Mouse (Mus musculus) hindbrain, embryonic 12.5 days (tissue): ENCODE results near the gene Grin2c. TPM values are rescaled to one million over a fixed set of nuclear protein-coding genes. Genes with fewer than 3 reads are reported as not detected.

Experiments
- ATAC-seq: fragments of 200-750 bp; cut with Nextera tagmentation; 2 replicates; pipeline ENCODE4 v1.8.0; 2017; ENCODE audit warnings: moderate TSS enrichment; ENCODE audit not compliant: low FRiP score
- H3K27ac ChIP-seq: fragments of 300-500 bp; sonication (generic); 2 replicates; pipeline ENCODE4 v1.5.1; 2016; ENCODE audit warnings: mild to moderate bottlenecking
- H3K27me3 ChIP-seq: fragments of 300-500 bp; sonication (generic); 2 replicates; pipeline ENCODE4 v1.6.1; 2016; ENCODE audit warnings: mild to moderate bottlenecking
- H3K36me3 ChIP-seq: fragments of 300-500 bp; sonication (generic); 2 replicates; pipeline ENCODE4 v1.6.1; 2016; ENCODE audit warnings: mild to moderate bottlenecking
- H3K4me1 ChIP-seq: fragments of 300-500 bp; sonication (generic); 2 replicates; pipeline ENCODE4 v1.6.1; 2016
- H3K4me2 ChIP-seq: fragments of 300-500 bp; sonication (generic); replicated peaks from 2 replicates; pipeline ENCODE4 v1.6.1; 2016; ENCODE audit warnings: mild to moderate bottlenecking
- H3K4me3 ChIP-seq: fragments of 300-500 bp; sonication (generic); 2 replicates; pipeline ENCODE4 v1.5.1; 2016; ENCODE audit warnings: mild to moderate bottlenecking
- H3K9ac ChIP-seq: fragments of 300-500 bp; sonication (generic); 2 replicates; pipeline ENCODE4 v1.6.1; 2016; ENCODE audit warnings: mild to moderate bottlenecking, moderate library complexity
- H3K9me3 ChIP-seq: fragments of 300-500 bp; sonication (generic); replicated peaks from 2 replicates; pipeline ENCODE4 v1.6.1; 2016; ENCODE audit warnings: mild to moderate bottlenecking
- WGBS: fragments of 180-500 bp; shearing (Covaris S2); methylation state at CpG from one replicate; pipeline ENCODE4 v1.1.7; 2016; 5-methylcytosine and 5-hydroxymethylcytosine counted together
- polyA plus RNA-seq: library from polyadenylated mRNA; unstranded; fragments of >200 nt; fragmentation: Nextera tagmentation; extraction: Ambion mirVana; gene quantifications from 2 replicates; pipeline ENCODE4 v1.2.1, GENCODE M21; 2016

The Grin2c gene
- polyA plus RNA-seq, 1 experiment from 2014 or later = 0.57 TPM

DNA sequence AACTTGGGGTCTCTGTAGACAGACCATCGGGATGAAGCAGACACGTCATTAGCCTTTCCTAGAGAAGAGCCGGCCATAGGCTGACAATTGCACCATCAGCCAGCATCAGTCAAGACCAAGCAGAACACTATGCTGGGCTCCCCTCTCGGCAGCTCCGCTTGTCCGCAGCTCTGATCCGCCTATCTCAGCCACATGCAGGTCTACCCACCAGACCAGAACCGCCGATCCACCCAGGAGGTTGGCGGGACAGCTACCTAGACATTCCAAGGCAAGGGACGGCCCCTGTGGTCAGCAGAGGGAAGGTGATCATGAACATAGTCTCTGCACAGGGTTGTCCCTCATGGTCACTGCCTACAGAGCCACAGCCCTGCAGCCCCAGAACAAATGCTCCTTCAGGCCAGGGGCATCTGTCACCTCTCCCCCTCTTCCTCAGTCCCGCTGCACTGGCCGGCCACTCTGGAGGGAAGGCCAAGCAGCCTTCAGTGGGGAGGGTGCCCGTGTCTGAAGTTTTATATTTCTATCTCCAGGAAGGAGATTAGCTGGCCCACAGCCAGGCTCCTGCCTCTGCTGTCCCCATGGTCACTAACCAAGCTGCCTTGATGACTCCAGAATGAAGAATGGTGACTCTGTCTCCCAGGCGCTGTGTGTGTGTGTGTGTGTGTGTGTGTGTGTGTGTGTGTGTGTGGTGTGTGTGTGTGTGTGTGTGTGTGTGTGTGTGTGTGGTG is 32.6 kb downstream of the Grin2c start:
- Histone ChIP-seq H3K4me3 (no peak overlapping the region), H3K27me3 (peaks cover 21% of the 10 kb centered on the region), H3K36me3 (no peaks in the 10 kb centered on the region), H3K4me2 (no peak overlapping the region), H3K9ac (no peak overlapping the region), H3K27ac (peak overlapping the region; percentile 45; the same call in 1 of the 2 replicates), H3K4me1 (peaks cover 74% of the 10 kb centered on the region), H3K9me3 (no peaks in the 10 kb centered on the region)
- no peak; the same call in 1 of the 2 replicates for ATAC-seq
- WGBS = 68% methylated on average over 15 of the region's 15 CpGs

DNA sequence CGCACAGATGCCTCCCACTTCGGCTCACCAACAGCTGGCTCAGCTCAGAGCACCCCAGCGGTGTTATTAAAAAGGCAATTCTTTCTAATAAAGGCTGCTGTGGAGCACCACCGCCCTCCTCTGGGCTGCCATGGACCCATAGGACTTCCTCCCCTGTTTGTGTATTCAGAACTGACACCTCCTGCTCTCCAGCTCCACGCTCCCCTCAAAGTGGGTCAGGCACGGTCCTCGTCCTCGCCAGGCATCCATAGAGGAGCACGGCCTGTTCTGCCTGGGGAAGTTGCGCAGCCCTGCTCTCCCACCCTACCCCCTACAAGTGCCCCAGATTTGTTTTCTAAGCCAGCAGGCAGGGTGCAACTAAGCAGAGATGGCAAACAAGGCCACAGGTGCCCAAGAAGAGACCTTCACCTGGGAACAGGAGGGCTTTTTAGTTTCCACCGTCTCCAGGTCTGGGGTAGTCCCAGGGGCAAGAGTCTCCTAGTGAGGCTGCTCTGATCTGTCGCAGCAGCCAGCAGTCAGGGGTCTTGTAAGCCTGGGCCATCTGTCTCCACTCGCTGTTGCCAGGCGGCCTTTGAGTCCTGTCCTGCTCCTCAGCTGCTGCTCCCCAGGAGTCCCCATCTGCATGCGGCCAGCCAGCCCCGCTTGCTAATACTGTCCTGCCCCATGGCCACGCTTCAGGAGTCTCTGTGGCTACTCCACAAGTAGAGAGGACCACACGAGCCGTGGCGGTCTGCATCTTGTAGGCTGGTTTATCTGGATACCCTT is 33.3 kb downstream of the Grin2c start:
- WGBS = 34% methylated on average over 20 of the region's 20 CpGs
- H3K4me1 ChIP-seq = peaks cover 74% of the 10 kb centered on the region
- H3K9me3 ChIP-seq = no peaks in the 10 kb centered on the region
- peak; percentile 53 for ATAC-seq
- H3K4me3 ChIP-seq = no peak overlapping the region
- peak overlapping the region; percentile 45 for H3K27ac ChIP-seq
- H3K9ac ChIP-seq = no peak overlapping the region
- no peaks in the 10 kb centered on the region for H3K36me3 ChIP-seq
- H3K27me3 ChIP-seq = peaks cover 25% of the 10 kb centered on the region
- no peak overlapping the region for H3K4me2 ChIP-seq

DNA sequence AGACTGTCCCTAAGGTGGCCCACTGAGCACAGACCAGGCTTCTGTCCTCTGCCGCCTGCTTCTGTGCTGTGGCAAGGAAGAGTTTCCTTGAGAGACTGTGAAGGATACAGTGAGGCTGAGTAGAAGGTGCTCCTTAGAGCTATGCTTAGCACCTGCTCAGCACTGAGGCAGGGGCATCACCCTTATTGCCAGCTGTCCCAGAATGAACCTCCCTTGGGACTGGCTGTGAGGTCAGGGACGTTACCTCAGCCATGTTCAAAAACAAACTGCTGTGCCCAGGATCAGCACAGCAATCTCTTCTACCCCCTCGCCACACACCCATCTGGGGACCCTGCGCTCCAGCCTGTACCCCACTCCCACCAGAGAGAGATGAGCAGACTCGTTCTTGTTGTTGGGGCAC is 34.2 kb downstream of the Grin2c start:
- no peaks in the 10 kb centered on the region for H3K36me3 ChIP-seq
- H3K4me2 ChIP-seq = no peak overlapping the region
- H3K27me3 ChIP-seq = peaks cover 28% of the 10 kb centered on the region
- H3K27ac ChIP-seq = no peak overlapping the region
- peaks cover 75% of the 10 kb centered on the region for H3K4me1 ChIP-seq
- no peak overlapping the region for H3K9ac ChIP-seq
- no peak overlapping the region for H3K4me3 ChIP-seq
- no peaks in the 10 kb centered on the region for H3K9me3 ChIP-seq
- no peak for ATAC-seq
- 62% methylated on average over 5 of the region's 5 CpGs for WGBS

DNA sequence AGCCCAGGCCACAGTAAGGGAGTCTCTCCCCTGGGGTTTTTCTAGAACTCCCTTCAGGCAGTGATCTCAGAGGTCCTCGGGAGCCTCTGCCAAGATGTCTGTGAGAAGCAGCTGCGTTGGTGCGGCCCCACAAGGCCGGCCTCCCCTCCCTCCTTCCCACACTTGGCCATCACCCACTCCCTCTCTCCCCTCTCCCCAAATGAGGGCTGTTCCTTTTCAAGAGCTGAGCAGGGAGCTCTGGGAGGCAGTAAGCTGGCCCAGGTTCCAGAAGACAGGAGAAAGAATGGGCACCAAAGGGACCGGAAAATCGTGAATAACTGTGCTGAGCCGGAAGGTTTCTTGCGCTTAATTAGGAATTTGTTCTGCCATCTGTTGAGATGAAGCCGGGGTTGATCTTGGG is 35.1 kb downstream of the Grin2c start:
- Histone ChIP-seq H3K4me1 (peaks cover 83% of the 10 kb centered on the region), H3K36me3 (no peaks in the 10 kb centered on the region), H3K9me3 (no peaks in the 10 kb centered on the region), H3K4me3 (no peak overlapping the region), H3K27me3 (peaks cover 28% of the 10 kb centered on the region), H3K9ac (no peak overlapping the region), H3K27ac (peak overlapping the region; percentile 23; the same call in 1 of the 2 replicates), H3K4me2 (no peak overlapping the region)
- ATAC-seq = no peak
- 34% methylated on average over 9 of the region's 9 CpGs for WGBS

DNA sequence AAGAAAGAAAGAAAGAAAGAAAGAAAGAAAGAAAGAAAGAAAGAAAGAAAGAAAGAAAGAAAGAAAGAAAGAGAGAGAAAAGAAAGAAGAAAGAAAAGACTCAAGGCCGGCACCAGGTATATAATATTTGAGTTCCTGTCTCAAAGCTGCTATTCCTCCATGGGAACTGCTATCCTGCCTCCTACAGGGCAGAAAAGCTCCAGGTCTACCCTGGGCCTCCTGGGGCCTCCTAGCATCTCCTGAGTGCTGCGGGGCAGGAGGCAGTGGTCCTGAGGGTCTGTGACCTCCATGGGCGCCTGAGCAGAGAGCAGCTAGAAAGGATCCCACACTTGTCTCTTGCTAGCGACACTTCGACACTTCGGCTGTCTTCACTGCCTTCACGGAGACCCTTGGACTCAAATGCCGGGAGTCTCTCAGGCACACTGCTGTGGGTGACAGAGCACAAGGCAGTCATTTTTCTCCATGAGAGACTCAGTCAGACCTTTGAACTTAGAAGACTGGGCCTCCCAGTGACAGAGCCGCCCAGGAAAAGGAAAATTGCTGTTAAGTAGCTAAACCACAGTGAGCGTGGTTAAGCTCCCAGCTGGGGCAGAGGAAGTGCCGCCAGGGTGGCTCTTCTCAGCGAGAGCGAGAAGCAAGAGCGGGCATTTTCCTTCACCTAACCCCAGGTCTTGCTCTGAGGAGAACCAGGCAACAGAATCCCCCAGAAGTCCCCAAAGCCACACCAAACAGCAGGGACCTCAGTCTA is 35.7 kb downstream of the Grin2c start:
- no peaks in the 10 kb centered on the region for H3K9me3 ChIP-seq
- H3K4me3 ChIP-seq = no peak overlapping the region
- H3K9ac ChIP-seq = no peak overlapping the region
- 49% methylated on average over 14 of the region's 14 CpGs for WGBS
- H3K27ac ChIP-seq = peak overlapping the region; percentile 23; the same call in 1 of the 2 replicates
- H3K4me1 ChIP-seq = peaks cover 83% of the 10 kb centered on the region
- ATAC-seq = no peak
- H3K36me3 ChIP-seq = no peaks in the 10 kb centered on the region
- H3K27me3 ChIP-seq = peaks cover 28% of the 10 kb centered on the region
- no peak overlapping the region for H3K4me2 ChIP-seq

DNA sequence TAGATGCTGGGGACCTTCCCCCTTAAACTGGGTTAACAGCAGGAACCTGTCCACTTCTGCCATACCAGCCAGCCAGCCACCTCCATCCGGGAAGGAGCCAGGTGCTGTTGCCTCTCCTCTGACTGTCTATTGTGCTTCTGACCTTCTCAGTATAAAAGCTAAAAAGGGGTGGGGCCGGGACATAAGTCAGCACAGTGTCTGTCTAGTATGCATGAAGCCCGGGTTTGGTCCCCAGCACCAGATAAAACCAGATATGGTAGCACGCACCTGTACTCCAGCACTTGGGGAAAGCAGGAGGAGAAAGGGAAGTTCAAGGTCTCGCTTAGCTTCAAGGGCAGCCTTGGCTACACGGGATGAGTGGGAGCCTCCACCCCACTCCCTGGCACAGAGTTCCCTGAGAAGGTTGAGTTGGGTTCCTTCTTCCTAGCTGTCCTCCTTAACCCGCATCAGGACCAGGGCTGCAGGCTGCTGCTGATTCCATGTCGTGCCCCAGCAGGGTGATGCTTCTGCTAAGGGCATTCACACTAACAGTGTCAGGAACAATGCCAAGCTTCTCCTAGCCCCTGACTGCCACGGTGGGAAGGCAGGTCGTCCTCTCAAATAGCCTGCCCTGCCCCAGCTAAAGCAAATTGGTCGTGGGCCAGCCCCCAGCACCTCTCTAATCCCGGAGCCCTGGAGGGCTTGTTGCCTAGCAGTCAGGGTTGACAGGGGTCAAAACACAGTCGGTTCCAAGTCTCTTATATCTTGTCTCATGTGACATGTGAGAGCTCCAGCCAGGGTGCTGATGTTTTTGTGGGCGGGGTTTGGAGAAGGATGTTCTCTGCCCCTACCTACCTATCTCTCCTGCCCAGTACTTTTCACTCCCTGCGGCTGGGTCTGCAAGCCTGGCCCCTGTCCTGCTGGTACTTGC is 37.8 kb downstream of the Grin2c start:
- H3K27ac ChIP-seq = no peak overlapping the region
- no peak overlapping the region for H3K9ac ChIP-seq
- H3K4me3 ChIP-seq = no peak overlapping the region
- H3K27me3 ChIP-seq = peaks cover 30% of the 10 kb centered on the region
- no peak for ATAC-seq
- peaks cover 89% of the 10 kb centered on the region for H3K4me1 ChIP-seq
- no peaks in the 10 kb centered on the region for H3K9me3 ChIP-seq
- H3K4me2 ChIP-seq = no peak overlapping the region
- H3K36me3 ChIP-seq = no peaks in the 10 kb centered on the region
- 53% methylated on average over 15 of the region's 15 CpGs for WGBS

DNA sequence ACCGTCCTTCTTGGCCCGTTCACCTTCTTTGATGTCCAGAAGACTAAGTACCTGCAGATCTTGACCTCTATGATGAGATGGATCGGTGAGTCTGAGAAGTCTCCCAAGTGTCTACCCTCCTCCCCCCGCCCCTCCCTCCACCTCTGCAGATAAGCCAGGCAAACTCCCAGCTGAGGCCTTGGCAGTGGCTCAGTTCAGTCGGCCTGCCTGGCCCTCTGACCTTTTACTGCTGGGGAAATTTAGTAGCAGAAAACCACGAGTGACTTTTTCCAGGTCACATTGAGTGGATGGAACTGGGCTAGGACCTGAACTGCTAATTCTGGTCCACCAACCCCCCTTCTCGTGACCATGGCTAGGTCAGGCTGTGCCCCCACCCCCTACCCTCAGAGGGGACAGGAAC is 38.6 kb downstream of the Grin2c start:
- Histone ChIP-seq H3K9ac (no peak overlapping the region; the same call in 1 of the 2 replicates), H3K36me3 (no peaks in the 10 kb centered on the region), H3K27me3 (peaks cover 35% of the 10 kb centered on the region), H3K4me3 (no peak overlapping the region), H3K27ac (no peak overlapping the region), H3K4me2 (no peak overlapping the region), H3K9me3 (no peaks in the 10 kb centered on the region), H3K4me1 (peaks cover 88% of the 10 kb centered on the region)
- 67% methylated on average over 7 of the region's 7 CpGs for WGBS
- ATAC-seq = no peak

DNA sequence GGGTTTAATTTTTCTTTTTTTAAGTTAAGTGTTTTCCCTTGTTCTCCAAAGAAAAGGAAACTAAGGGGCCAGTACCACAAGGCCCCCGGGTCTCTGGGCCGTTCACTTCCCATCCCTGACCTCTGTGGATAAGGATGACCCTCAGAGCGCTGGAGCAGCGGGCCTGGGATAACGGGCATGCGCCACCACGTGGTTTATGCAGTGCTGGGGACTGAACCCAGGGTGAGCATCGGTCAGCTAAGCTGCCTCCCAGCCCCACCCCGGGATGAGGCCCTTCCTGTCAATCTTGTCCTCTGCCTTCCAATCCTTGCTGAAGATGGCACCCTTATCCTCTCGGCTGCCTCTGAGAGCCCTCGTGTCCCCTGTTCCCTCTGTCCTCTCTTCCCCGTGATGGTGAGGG is 39.4 kb downstream of the Grin2c start:
- Histone ChIP-seq H3K4me3 (no peak overlapping the region), H3K36me3 (no peaks in the 10 kb centered on the region), H3K4me1 (peaks cover 88% of the 10 kb centered on the region), H3K9me3 (no peaks in the 10 kb centered on the region), H3K27ac (no peak overlapping the region), H3K4me2 (no peak overlapping the region), H3K27me3 (peaks cover 28% of the 10 kb centered on the region), H3K9ac (peak overlapping the region; percentile 32; the same call in 1 of the 2 replicates)
- ATAC-seq = no peak; the same call in 1 of the 2 replicates
- 25% methylated on average over 12 of the region's 12 CpGs for WGBS

DNA sequence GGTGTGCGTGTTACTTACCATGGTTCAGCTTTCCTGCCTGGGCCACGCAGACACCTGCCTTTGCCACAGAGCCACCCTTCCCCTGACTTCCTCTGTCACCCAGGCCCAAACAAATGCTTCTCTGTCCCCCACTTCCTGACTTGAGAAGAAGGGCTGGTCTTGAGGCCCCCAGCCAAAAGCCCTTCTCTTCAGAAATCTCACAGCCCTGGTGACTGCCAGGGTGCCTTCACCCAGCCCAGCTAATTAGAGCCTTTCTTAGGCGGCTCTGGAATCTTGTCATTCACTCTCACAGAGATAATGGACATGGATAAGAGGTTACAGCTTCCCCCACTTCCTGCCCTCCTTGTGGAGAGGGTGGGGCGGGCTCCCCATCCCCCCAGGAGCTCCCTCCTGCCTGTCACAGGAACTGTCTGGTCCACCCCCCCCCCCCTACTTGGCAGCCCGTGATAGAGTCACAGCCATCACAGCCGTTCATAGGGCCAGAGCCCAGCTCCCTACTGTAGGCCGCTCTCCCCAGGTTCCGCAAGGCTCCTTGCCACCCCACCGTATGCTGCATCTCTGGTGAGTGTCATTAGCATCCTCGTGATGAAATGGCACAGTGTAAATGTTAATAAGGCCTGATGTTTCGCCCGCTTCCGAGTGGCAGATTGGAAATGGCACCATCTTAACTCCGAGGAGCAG is 40.1 kb downstream of the Grin2c start:
- 41% methylated on average over 14 of the region's 14 CpGs for WGBS
- Histone ChIP-seq H3K27me3 (peaks cover 23% of the 10 kb centered on the region), H3K9ac (0 out of 2 replicates have a peak overlapping the region, but pooled peaks have one; percentile 24), H3K4me1 (peaks cover 88% of the 10 kb centered on the region), H3K4me3 (no peak overlapping the region), H3K27ac (peak overlapping the region; percentile 60), H3K4me2 (no peak overlapping the region), H3K36me3 (no peaks in the 10 kb centered on the region), H3K9me3 (no peaks in the 10 kb centered on the region)
- ATAC-seq = peak; percentile 51

DNA sequence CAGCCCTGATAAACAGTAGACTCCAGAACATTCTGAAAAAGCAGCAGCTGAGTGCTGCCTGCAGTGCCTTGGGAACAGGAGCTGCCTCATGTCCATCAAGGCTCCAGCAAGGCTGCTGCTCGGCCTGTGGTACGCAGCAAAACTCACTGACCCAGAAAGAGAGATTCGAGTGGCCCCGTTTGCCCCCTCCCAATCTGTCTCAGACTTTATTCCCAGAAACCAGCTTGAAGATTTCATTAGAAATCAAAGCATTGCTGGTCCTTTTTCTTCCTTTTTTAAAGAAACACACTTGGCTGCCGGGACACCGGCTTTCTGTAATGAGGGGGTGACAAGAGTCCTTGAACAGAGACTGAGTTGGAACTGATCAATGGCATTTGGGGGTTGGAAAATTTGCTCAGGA is 41.7 kb downstream of the Grin2c start:
- Histone ChIP-seq H3K4me2 (no peak overlapping the region), H3K9ac (no peak overlapping the region), H3K27ac (no peak overlapping the region), H3K36me3 (no peaks in the 10 kb centered on the region), H3K9me3 (no peaks in the 10 kb centered on the region), H3K27me3 (peaks cover 18% of the 10 kb centered on the region), H3K4me1 (peaks cover 81% of the 10 kb centered on the region), H3K4me3 (no peak overlapping the region)
- ATAC-seq = no peak
- 52% methylated on average over 6 of the region's 6 CpGs for WGBS

DNA sequence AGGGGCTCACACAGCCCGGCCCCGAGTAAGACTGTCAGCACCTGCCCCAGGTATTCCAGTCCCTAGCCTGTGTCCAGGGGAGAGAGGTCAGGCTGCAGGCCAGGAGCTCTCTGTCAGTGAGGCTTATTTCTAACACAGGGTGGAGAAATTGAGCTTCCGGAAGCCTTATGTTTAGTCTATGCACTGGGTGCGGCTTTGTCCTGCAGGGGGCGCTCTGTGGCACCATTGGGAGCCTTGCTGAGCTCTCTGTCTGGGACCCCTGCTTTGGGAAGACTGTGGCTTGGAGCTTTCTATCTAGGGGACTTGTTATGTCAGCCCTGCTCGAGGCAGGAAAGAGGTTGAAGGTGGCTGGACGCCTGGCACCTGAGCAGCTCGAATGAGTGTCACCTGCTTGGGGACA is 42.2 kb downstream of the Grin2c start:
- Histone ChIP-seq H3K9ac (no peak overlapping the region), H3K4me3 (no peak overlapping the region), H3K27me3 (peaks cover 17% of the 10 kb centered on the region), H3K27ac (no peak overlapping the region), H3K36me3 (no peaks in the 10 kb centered on the region), H3K4me2 (no peak overlapping the region), H3K9me3 (no peaks in the 10 kb centered on the region), H3K4me1 (peaks cover 81% of the 10 kb centered on the region)
- WGBS = 46% methylated on average over 8 of the region's 8 CpGs
- ATAC-seq = no peak
